Mouse (Mus musculus): ENCODE data around the gene Lrp8. TPM values are rescaled to one million over a fixed set of nuclear protein-coding genes. Genes with fewer than 3 reads are reported as not detected.

Gene Lrp8
- polyA plus RNA-seq, 1 experiment from 2014 or later = 86.3 TPM

Other genes starting within 250 kb of the Lrp8 start
- gene Dmrtb1, start 118.0 kb upstream of the Lrp8 start, polyA plus RNA-seq (2015; fragmentation: Nextera tagmentation; extraction: Ambion mirVana) = 18.7 and 20.4 TPM in 2 replicates
- 141 and 152 TPM in 2 replicates for gene Magoh, start 77.5 kb downstream of the Lrp8 start, polyA plus RNA-seq (2015; fragmentation: Nextera tagmentation; extraction: Ambion mirVana)
- gene 0610037L13Rik, start 87.6 kb downstream of the Lrp8 start, polyA plus RNA-seq (2015; fragmentation: Nextera tagmentation; extraction: Ambion mirVana) = 113 and 114 TPM in 2 replicates
- 13.2 and 13.7 TPM in 2 replicates for gene Cpt2, start 121.3 kb downstream of the Lrp8 start, polyA plus RNA-seq (2015; fragmentation: Nextera tagmentation; extraction: Ambion mirVana)
- 0.05 TPM in 1 of 2 replicates, not detected in the other for gene Slc1a7, start 166.1 kb downstream of the Lrp8 start, polyA plus RNA-seq (2015; fragmentation: Nextera tagmentation; extraction: Ambion mirVana)